In the genomic region with DNA sequence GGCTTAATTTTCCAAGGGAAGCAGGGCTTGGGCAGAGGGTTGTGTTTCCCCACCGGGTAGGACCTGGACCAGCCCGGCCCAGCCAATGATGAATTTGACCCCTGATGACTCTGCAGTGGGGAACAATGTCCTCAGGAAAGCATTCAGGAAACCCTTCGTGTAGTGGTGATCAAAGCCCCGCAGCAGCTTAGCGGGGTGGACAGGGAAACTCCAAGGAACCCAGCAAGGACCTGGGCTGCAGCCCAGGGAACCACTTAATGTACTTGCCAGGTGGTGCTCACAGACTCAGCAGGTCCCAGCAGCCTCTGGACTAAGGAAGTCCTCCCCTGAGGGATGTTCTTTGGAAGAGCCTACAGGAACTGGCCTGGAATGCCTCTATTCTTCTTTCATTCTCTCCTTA, we compare ENCODE assay signal across 16 mouse cellular contexts. TPM values are rescaled to one million over a fixed set of nuclear protein-coding genes. Genes with fewer than 3 reads are reported as not detected.
"Had no signal": no experiment of that assay in that cellular context is flagged by ENCODE, and none has a peak within 500 bp of the region (broad histone marks: within the 10 kb centered on the region; RNA-seq: fewer than 3 reads in every experiment).

No protein-coding gene starts in this region.

- H3K4me1 ChIP-seq: limb, embryonic 10.5 days; liver, embryonic 15.5 days had no signal

- H3K27ac ChIP-seq: kidney, postnatal 0 days; left cerebral cortex, adult 2 months; limb, embryonic 10.5 days; liver, embryonic 15.5 days; midbrain, embryonic 13.5 days; neural tube, embryonic 15.5 days had no signal

- DNase-seq: kidney, adult 9 months; lung, adult 2 months; lung, postnatal 36 days; right cerebral cortex, adult 18-20 months; right cerebral cortex, postnatal 25 days; thymus, adult 18-20 months; thymus, postnatal 14 days had no signal

- ATAC-seq: midbrain, embryonic 13.5 days had no signal

- H3K4me2 ChIP-seq: liver, embryonic 11.5 days; liver, embryonic 15.5 days; midbrain, embryonic 13.5 days; neural tube, embryonic 15.5 days had no signal

- H3K27me3 ChIP-seq: midbrain, embryonic 13.5 days; neural tube, embryonic 15.5 days had no signal

- H3K36me3 ChIP-seq: limb, embryonic 10.5 days; liver, embryonic 15.5 days; midbrain, embryonic 13.5 days; neural tube, embryonic 15.5 days had no signal

- H3K9ac ChIP-seq: liver, embryonic 15.5 days; midbrain, embryonic 13.5 days; neural tube, embryonic 15.5 days had no signal

- H3K4me3 ChIP-seq: left cerebral cortex, adult 2 months; limb, embryonic 10.5 days; liver, embryonic 15.5 days; midbrain, embryonic 13.5 days; myocyte; neural tube, embryonic 15.5 days had no signal

- H3K9me3 ChIP-seq: limb, embryonic 10.5 days; liver, embryonic 15.5 days; midbrain, embryonic 13.5 days; neural tube, embryonic 15.5 days had no signal

RNA-seq across cellular contexts. Expression of gene Gja4, which starts 57.1 kb away (rescaled TPM):
- total RNA-seq: megakaryocyte progenitor cell, adult 5-6 weeks had no signal
